Mouse (Mus musculus) brain, adult 2 months (tissue): ENCODE measurements around the gene Ltbp1.

Experiments
- DNase-seq: peaks from one replicate; pipeline ENCODE4 v3.0.0; 2011; ENCODE audit warnings: low read depth, low spot score

Gene Ltbp1

DNA sequence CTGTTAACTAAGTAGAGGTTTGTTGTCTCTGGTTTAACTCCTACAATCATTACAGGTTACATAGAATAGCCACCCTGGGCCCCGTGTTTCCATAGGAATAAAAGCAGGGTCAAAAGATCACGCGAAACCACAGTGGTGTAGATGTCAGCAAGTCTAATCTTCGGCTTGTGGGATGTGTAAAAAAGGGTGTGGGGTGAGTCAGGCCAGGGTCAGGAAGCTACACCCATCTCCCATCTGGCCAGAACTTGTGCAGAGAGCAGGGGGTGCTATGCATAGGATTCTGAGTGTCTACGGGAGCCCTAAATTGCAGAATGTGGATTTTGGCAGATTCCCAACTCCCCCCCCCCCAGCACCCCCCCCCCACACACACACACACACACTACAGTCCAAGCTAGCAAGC lies 432.8 kb downstream of the Ltbp1 start:
- DNase-seq, result no peak

DNA sequence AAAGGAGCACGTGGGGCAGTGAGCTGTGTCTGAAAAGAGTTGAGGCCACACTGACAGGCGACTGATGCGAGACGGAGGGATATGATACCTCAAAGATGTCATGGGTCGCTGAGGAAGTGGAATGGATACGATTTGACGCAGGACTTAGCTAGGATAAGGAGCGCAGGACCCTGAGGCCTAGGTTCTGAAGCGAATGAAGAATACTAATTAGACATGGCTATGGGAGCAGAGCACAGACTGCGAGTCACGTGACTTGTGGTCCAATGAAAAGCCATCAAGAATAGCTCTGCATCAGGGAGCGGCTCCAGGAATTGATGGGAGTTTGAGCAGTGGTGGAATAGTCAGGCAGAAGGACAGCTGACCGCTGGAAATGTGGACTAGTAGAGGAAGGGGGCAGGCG lies 433.7 kb downstream of the Ltbp1 start:
- no peak for DNase-seq

DNA sequence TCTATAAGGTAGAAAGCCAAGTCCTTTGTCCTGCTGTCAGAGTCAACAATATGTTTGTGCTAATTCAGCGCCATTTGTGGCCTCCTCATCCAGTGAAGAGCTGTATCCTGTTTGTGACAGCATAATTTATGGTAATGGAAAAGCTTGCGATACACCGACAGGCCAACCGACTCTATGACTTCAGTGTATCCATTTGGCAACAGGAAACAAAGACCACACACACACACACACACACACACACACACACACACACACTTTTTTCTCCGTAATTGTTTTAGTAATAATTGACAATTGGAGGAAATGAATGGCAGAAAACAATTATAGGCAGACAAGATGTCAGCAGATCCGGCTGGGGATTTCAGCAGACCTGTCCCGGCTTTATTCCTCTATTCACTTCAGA lies 435.3 kb downstream of the Ltbp1 start:
- DNase-seq, result peak; percentile 76

DNA sequence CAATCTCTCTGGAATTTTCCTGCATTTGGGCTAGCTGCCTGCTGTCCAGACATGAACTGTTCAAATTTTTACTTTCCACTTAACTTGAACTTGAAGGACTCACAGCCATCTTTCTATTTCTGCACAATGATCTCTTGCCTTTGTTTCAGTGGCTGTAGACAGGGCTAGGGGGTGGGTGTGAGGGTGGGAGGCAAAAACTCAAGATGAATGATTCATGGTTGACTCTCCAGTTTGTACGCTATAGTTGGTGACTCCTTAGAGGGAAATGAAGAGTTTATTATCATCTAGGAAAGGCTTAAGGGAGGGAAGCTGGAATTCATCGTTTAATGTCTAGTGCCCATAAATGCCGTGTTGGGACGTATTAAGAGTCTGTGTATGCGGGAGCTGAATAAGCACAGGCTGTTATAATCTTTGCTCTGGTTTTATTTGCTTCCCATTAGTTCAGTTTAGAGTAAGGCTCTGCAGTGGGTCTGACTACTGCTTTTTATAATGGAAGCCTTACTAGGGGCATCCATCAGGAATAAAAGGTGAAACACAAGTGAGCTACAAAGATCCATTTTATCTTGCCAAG lies 436.0 kb downstream of the Ltbp1 start:
- DNase-seq, result peak; percentile 33
